Mouse (Mus musculus): Measurements from ENCODE around the gene Med29.

DNA sequence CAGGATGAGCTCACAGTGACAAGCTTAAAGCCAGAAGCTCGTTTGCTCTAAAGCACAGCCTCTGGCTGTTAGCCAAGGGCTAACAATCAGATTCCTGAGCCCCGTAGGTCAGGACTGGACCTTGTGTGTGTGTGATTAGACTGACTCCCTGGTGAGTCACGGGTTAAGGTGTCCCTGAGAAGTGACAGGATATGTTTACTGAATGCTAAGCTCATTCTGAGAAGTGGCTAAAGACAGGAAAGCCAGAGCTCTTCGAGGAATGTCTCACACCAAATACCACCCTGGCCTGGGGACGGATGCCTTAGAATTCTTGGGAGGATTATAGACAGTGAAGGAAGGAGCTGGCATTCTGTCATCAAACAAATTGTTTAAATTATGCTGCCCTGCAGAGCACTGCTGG is 34.5 kb downstream of the Med29 start:
- TF ChIP-seq CTCF (IDR thresholded peaks at IDR 0.05; ENCODE audit: low read depth), result no peak
- TF ChIP-seq EP300 (IDR thresholded peaks at IDR 0.05; ENCODE audit: low read depth), result no peak
